Mouse (Mus musculus) intestine, postnatal 0 days (tissue): ENCODE data around the gene 4930507D05Rik. TPM values are rescaled to one million over a fixed set of nuclear protein-coding genes. Genes with fewer than 3 reads are reported as not detected.

Experiments used
- ATAC-seq: fragments of 200-750 bp; cut with Nextera tagmentation; 2 replicates; pipeline ENCODE4 v1.8.0; 2017; ENCODE audit warnings: mild to moderate bottlenecking, moderate TSS enrichment, moderate library complexity
- H3K27ac ChIP-seq: fragments of 300-500 bp; sonication (generic); 2 replicates; pipeline ENCODE4 v1.5.1; 2014; ENCODE audit warnings: mild to moderate bottlenecking, low read depth, low read length, moderate library complexity
- H3K27me3 ChIP-seq: fragments of 300-500 bp; sonication (generic); replicated peaks from 2 replicates; pipeline ENCODE4 v1.6.1; 2014; ENCODE audit warnings: low read length, mixed read lengths; ENCODE audit not compliant: control insufficient read depth, insufficient read depth
- H3K36me3 ChIP-seq: fragments of 300-500 bp; sonication (generic); 2 replicates; pipeline ENCODE4 v1.6.1; 2014; ENCODE audit warnings: mild to moderate bottlenecking, moderate library complexity; ENCODE audit not compliant: control insufficient read depth, insufficient read depth
- H3K4me1 ChIP-seq: fragments of 300-500 bp; sonication (generic); replicated peaks from 2 replicates; pipeline ENCODE4 v1.6.1; 2014; ENCODE audit warnings: antibody characterized with exemption, low read length, mixed read lengths; ENCODE audit not compliant: control insufficient read depth, insufficient read depth
- H3K4me2 ChIP-seq: fragments of 300-500 bp; sonication (generic); replicated peaks from 2 replicates; pipeline ENCODE4 v1.6.1; 2014; ENCODE audit warnings: low read depth, mild to moderate bottlenecking, moderate library complexity
- H3K4me3 ChIP-seq: fragments of 300-500 bp; sonication (generic); 2 replicates; pipeline ENCODE4 v1.5.1; 2014; ENCODE audit warnings: low read depth, low read length
- H3K9ac ChIP-seq: fragments of 300-500 bp; sonication (generic); 2 replicates; pipeline ENCODE4 v1.6.1; 2014; ENCODE audit warnings: mild to moderate bottlenecking, low read depth, low read length
- H3K9me3 ChIP-seq: fragments of 300-500 bp; sonication (generic); 2 replicates; pipeline ENCODE4 v1.6.1; 2016; ENCODE audit warnings: mixed run types; ENCODE audit not compliant: control insufficient read depth
- CTCF ChIP-seq: sonication (generic); IDR thresholded peaks from 2 replicates; pipeline ENCODE4 v1.5.1; 2016; ENCODE audit warnings: low read depth, mild to moderate bottlenecking, control low read depth, antibody characterized with exemption, moderate library complexity
- WGBS: fragments of 180-500 bp; shearing (Covaris S2); extraction: QIAGEN DNeasy Blood & Tissue Kit; methylation state at CpG from one replicate; pipeline ENCODE4 v1.1.7; 2014; 5-methylcytosine and 5-hydroxymethylcytosine counted together
- polyA plus RNA-seq: library from polyadenylated mRNA; unstranded; fragments of >200 nt; fragmentation: Nextera tagmentation; extraction: Ambion mirVana; gene quantifications from 2 replicates; pipeline ENCODE4 v1.2.1, GENCODE M21; 2015

4930507D05Rik gene
- polyA plus RNA-seq: 0.14 TPM in 2 replicates

DNA sequence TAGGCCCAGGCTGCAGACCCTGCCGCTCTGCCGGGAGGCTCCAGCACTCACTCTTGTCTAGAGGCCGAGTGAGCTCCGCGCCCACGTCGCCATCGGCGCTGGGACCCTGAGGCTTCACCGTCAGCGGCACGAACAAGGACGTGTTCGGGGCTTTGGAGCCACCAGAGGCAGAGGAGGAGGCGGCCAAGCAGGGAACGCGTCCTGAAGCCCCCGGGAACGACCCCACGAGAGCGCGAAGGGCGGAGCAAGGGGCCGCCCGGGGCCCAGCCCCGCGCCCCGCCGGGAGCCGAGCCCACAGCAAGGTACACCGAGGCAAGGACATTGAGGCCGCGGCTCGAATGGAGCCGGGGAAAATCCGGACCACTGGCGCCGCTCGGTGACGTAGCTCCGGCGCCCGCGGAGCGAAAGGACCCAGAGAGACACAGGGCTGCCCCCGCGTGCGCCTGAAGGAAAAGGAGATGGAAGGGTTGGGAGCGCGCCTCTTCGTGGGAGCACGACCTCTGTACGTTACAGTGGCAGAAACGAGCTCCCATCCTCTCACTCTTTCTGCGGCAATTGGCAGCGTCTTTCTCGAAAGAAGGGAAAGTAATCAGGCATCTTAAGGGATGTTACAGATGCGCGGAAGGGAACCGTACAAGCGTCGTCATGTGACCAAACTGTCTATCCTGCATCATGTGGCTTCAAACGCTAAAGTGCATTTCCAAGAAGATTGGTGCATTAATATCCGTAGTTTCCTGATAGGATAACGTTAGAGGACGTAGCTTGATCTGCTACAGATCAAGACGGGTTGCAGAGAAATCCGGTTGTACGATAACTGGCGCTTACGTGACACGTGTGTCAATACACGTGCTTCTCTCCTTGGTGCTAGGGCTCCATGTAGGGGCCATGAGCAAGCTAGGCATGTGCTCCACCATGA lies at the start of gene 4930507D05Rik, which contains the start of gene Supv3l1:
Gene 4930507D05Rik, plus strand, starts transcription at position 126 of the 916 bp plus-strand sequence.
Gene Supv3l1, minus strand, starts transcription at position 375 of the 916 bp plus-strand sequence.
- Histone ChIP-seq H3K4me3 (peak within 1 kb of the TSS; percentile 81), H3K27ac (peak within 1 kb of the TSS; percentile 75), H3K9me3 (no peaks in the 10 kb centered on the region), H3K4me1 (no peaks in the 10 kb centered on the region), H3K36me3 (peaks cover 30% of the 10 kb centered on the region), H3K27me3 (no peaks in the 10 kb centered on the region), H3K4me2 (peak within 1 kb of the TSS; percentile 62), H3K9ac (peak within 1 kb of the TSS; percentile 88)
- WGBS: under 1% methylated on average over 73 of the region's 73 CpGs
- TF ChIP-seq CTCF: no peak
- peak; percentile 89 for ATAC-seq

DNA sequence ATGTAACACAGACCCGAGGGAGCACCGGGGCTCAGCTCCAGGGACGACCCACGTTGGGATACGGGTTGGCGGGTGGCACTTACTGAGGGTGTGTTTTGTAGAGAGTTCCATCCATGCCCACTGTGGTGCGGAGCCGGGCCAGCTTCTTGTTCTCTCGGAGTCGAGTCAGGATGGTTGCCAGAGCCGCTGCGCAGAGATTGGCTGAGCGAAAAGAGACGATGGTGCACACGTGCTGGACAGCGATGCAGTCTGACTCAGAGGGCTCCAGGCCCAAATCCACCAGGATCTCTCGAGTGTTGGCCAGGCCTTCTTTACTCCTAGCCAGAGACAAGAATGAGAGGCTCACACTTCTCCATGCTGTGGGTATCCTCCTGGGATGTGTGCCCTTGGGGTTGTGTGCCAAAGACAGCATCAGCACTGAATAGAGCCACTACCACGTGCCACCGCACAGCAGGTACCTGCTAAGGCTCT lies 47.6 kb upstream of the 4930507D05Rik start:
- Histone ChIP-seq H3K27me3 (no peaks in the 10 kb centered on the region), H3K36me3 (peaks cover 23% of the 10 kb centered on the region; the same call in 1 of the 2 replicates), H3K4me1 (no peaks in the 10 kb centered on the region), H3K4me3 (no peak overlapping the region), H3K9ac (no peak overlapping the region), H3K4me2 (no peak overlapping the region), H3K27ac (no peak overlapping the region), H3K9me3 (no peaks in the 10 kb centered on the region)
- WGBS: 84% methylated on average over 19 of the region's 19 CpGs
- no peak for TF ChIP-seq CTCF
- ATAC-seq: no peak

DNA sequence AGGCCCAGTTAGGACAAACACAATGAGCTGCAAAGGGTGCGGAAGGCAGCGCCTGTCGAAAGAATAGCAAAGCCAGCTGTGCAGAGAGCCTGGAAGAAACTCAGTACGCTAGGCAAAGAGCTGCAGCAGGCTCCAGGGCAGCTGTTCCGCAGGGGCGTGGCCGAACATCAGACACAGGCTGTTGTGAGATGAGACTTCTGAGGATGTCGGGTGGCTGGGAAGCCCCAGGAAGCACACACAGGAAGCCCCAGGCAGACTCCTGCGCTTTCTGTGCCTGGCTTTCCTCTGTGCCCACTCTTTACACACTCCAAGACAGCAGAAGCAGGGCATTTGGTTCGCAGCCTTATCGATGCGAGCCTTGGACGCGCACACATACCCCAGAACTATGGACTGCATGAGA lies 44.4 kb upstream of the 4930507D05Rik start:
- no peak overlapping the region for H3K4me3 ChIP-seq
- TF ChIP-seq CTCF: no peak
- no peak overlapping the region for H3K27ac ChIP-seq
- ATAC-seq: no peak
- 47% methylated on average over 14 of the region's 14 CpGs for WGBS
- H3K36me3 ChIP-seq: peaks cover 22% of the 10 kb centered on the region; the same call in 1 of the 2 replicates
- peak overlapping the region; percentile 48 for H3K4me2 ChIP-seq
- H3K4me1 ChIP-seq: no peaks in the 10 kb centered on the region
- no peak overlapping the region for H3K9ac ChIP-seq
- no peaks in the 10 kb centered on the region for H3K9me3 ChIP-seq
- H3K27me3 ChIP-seq: no peaks in the 10 kb centered on the region

DNA sequence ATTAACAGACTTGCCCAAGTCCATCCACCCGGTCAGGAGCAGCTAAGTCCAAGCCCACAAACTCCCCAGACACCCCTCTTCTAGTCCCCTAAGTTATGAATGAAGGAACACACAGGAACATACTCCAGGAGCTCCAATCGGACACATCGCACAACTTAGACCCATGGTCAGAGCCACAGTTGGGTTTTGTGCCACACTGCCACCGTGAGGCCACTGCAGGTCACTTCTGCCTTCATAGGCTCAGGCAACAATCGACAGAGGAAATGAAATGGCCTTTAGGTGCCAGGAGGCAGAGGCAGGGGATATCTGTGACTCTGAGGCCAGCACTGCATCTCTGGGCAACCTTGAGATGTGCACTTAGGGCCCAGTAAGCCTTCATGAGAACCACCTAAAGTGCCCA lies 38.3 kb upstream of the 4930507D05Rik start:
- Histone ChIP-seq H3K9me3 (no peaks in the 10 kb centered on the region), H3K27ac (no peak overlapping the region), H3K36me3 (peaks cover 19% of the 10 kb centered on the region; the same call in 1 of the 2 replicates), H3K27me3 (no peaks in the 10 kb centered on the region), H3K9ac (no peak overlapping the region), H3K4me3 (no peak overlapping the region), H3K4me2 (no peak overlapping the region), H3K4me1 (peaks cover 3% of the 10 kb centered on the region; the same call in 1 of the 2 replicates)
- WGBS: 14% methylated on average over 5 of the region's 5 CpGs
- no peak for ATAC-seq
- peak; percentile 95 for TF ChIP-seq CTCF

DNA sequence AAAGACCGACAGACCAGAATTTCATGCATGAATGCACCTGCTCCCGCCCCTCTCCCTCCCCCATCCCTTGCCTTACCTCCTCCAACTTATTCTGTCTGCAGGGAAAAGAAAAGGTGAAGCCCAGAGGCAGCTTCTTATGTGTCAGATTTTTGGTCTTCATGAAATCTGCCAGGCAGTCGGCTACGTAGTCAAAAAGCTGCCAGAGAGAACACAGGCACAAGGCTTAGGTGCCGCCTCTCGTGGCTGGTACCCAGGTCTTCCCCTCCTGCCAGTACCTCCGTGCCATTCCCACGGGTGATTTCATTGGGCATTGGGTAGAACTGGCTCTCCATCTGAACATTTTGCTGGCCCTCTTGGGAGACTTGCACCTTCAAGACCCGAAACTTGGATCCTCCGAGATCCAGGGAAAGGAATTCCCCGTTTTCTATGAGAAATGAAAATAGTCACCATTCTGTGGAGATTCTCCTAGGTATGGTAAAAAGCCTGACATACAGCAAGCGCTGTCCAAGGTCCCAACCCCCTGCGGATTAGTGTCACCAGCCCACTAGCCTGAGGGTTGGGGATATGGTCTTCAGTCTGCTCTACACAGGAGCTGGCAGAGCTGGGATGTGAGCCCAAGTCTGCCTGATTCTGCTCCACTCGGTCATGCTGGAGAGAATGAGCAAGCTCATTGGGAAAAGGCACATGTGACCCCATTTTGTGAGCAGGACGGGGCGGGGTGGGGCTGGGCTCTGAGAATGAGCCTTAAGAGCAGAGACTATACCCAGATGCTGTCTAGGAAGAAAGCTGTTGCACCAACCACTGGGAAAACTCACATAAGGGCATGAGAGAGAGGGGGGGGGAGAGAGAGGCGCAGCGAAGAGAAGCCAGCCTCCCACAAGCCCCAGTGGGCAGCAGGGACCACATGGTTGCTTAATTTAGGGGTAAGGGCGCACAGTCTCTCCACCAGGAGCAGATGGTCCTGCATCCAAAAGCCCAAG lies 37.6 kb upstream of the 4930507D05Rik start:
- H3K9ac ChIP-seq: no peak overlapping the region
- no peak overlapping the region for H3K27ac ChIP-seq
- H3K36me3 ChIP-seq: peaks cover 19% of the 10 kb centered on the region; the same call in 1 of the 2 replicates
- H3K9me3 ChIP-seq: no peaks in the 10 kb centered on the region
- WGBS: 77% methylated on average over 19 of the region's 19 CpGs
- H3K27me3 ChIP-seq: no peaks in the 10 kb centered on the region
- no peak for TF ChIP-seq CTCF
- no peak overlapping the region for H3K4me3 ChIP-seq
- no peak overlapping the region for H3K4me2 ChIP-seq
- ATAC-seq: no peak
- peaks cover 3% of the 10 kb centered on the region; the same call in 1 of the 2 replicates for H3K4me1 ChIP-seq
